Mouse (Mus musculus) liver, embryonic 14.5 days (tissue): ENCODE measurements around the gene Dcpp2. TPM values are rescaled to one million over a fixed set of nuclear protein-coding genes. Genes with fewer than 3 reads are reported as not detected.

ENCODE experiments used
- ATAC-seq: fragments of 200-750 bp; cut with Nextera tagmentation; 2 replicates; pipeline ENCODE4 v1.8.0; 2017; ENCODE audit warnings: moderate number of reproducible peaks, mild to moderate bottlenecking, moderate library complexity; ENCODE audit not compliant: insufficient read depth
- DNase-seq, 3 experiments: peaks; one replicate each; pipeline ENCODE4 v3.0.0-alpha.2; 2012 to 2013; ENCODE audit warnings: low read depth in 3 of 3, low spot score in 3 of 3
- H3K27ac ChIP-seq: fragments of 300-500 bp; sonication (generic); 2 replicates; pipeline ENCODE4 v1.5.1; 2014; ENCODE audit warnings: moderate library complexity, mild to moderate bottlenecking, control low read depth, inconsistent platforms
- H3K27me3 ChIP-seq: fragments of 300-500 bp; sonication (generic); 2 replicates; pipeline ENCODE4 v1.6.1; 2014; ENCODE audit warnings: mild to moderate bottlenecking, low read length, moderate library complexity; ENCODE audit not compliant: control insufficient read depth, insufficient read depth
- H3K36me3 ChIP-seq: fragments of 300-500 bp; sonication (generic); replicated peaks from 2 replicates; pipeline ENCODE4 v1.6.1; 2014; ENCODE audit warnings: low read depth; ENCODE audit not compliant: control insufficient read depth, insufficient read depth
- H3K4me1 ChIP-seq, 2 experiments: fragments of 200-500 bp in 1 of 2; fragments of 300-500 bp in 1 of 2; sonication (generic) in 1 of 2; replicated peaks; 2 replicates each; pipeline ENCODE4 v1.6.1; 2012 to 2014; ENCODE audit warnings: antibody characterized with exemption in 1 of 2, inconsistent platforms in 1 of 2, low read length in 1 of 2; ENCODE audit not compliant: control insufficient read depth in 2 of 2, insufficient read depth in 2 of 2
- H3K4me2 ChIP-seq: fragments of 300-500 bp; sonication (generic); 2 replicates; pipeline ENCODE4 v1.6.1; 2014; ENCODE audit warnings: low read depth, mild to moderate bottlenecking, control low read depth, moderate library complexity
- H3K4me3 ChIP-seq, 2 experiments: fragments of 200-500 bp in 1 of 2; fragments of 300-500 bp in 1 of 2; sonication (generic) in 1 of 2; 2 replicates each; pipeline ENCODE4 v1.5.1; 2012 to 2014; ENCODE audit warnings: low read depth in 2 of 2, low read length in 2 of 2, mild to moderate bottlenecking in 2 of 2, control low read depth in 1 of 2, inconsistent platforms in 1 of 2, moderate library complexity in 1 of 2; ENCODE audit not compliant: insufficient read depth in 1 of 2
- H3K9ac ChIP-seq: fragments of 300-500 bp; sonication (generic); replicated peaks from 2 replicates; pipeline ENCODE4 v1.6.1; 2014; ENCODE audit warnings: mild to moderate bottlenecking, control low read depth, moderate library complexity
- H3K9me3 ChIP-seq: fragments of 300-500 bp; sonication (generic); 2 replicates; pipeline ENCODE4 v1.6.1; 2016; ENCODE audit warnings: low read length, mixed read lengths; ENCODE audit not compliant: control insufficient read depth
- CTCF ChIP-seq: IDR thresholded peaks from 2 replicates; pipeline ENCODE4 v1.5.1; 2016; ENCODE audit warnings: antibody characterized with exemption, low read depth, control low read depth
- EP300 ChIP-seq: IDR thresholded peaks from 2 replicates; pipeline ENCODE4 v1.6.1; 2016; ENCODE audit warnings: antibody characterized with exemption, low read depth
- WGBS: fragments of 180-500 bp; shearing (Covaris S2); extraction: QIAGEN DNeasy Blood & Tissue Kit; methylation state at CpG from one replicate; pipeline ENCODE4 v1.1.7; 2014; ENCODE audit not compliant: insufficient replicate concordance; 5-methylcytosine and 5-hydroxymethylcytosine counted together
- polyA plus RNA-seq, 2 experiments: library from polyadenylated mRNA; depleted of rRNA in 1 of 2; stranded (reverse) in 1 of 2; unstranded in 1 of 2; fragments of >200 nt; fragmentation: Nextera tagmentation in 1 of 2; extraction: Ambion mirVana in 1 of 2; gene quantifications; 2 replicates each; pipeline versions ENCODE4 v1.2.1 to v1.2.3; 2012 to 2014

Gene Dcpp2
- polyA plus RNA-seq, 2 experiments: not detected

- peak in 2 of 3 experiments; percentile 53 to 55 for DNase-seq
- TF ChIP-seq CTCF (peak; percentile 93), EP300 (no peak)
- WGBS: 19% methylated on average over 19 of the region's 19 CpGs
- Histone ChIP-seq H3K4me3 (peak within 1 kb of the TSS; percentile 1 to 22; a peak in 1 of 4 replicates), H3K27me3 (no peaks in the 10 kb centered on the region), H3K4me1 (no peaks in the 10 kb centered on the region), H3K27ac (no peak within 1 kb of the TSS), H3K9me3 (no peaks in the 10 kb centered on the region), H3K4me2 (peak within 1 kb of the TSS; percentile 48), H3K36me3 (no peaks in the 10 kb centered on the region), H3K9ac (no peak within 1 kb of the TSS)
- ATAC-seq: peak; percentile 37; the same call in 1 of the 2 replicates
Measured at GRCm38 (mm10) chr17:23843812-23844273, 36.8 kb upstream of the Dcpp2 start, which contains the start of the genes Prss32 and Prss41. Gene Prss32, plus strand, starts transcription at chr17:23843855. Gene Prss41, minus strand, starts transcription at chr17:23844172.

DNA sequence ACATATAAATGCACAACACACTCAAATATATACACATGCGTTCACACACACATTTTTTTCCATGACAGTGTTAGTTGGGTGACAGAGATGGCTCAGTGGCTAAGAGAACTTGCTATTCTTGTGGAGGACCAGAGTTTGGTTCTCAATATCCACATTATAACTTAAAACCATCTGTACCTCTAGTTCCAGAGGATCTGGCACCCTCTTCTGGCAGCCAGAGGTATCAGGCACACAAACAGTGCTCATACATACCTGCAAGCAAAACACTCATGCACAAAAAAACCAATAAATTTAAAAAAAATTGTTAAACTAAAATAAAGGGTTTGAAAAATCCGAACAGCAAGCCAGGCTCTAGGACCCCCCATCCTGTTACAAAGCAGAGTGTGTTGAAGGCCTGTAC, 30.7 kb upstream of the Dcpp2 start:
- no peak for ATAC-seq
- DNase-seq: no peak
- Histone ChIP-seq H3K27me3 (no peaks in the 10 kb centered on the region), H3K4me1 (no peaks in the 10 kb centered on the region), H3K4me2 (no peak overlapping the region), H3K27ac (no peak overlapping the region), H3K9ac (no peak overlapping the region), H3K4me3 (no peak overlapping the region), H3K36me3 (no peaks in the 10 kb centered on the region), H3K9me3 (no peaks in the 10 kb centered on the region)
- TF ChIP-seq EP300 (no peak), CTCF (0 out of 2 replicates have a peak, but pooled peaks have one; percentile 14)
- 43% methylated on average over 2 of the region's 2 CpGs for WGBS

DNA sequence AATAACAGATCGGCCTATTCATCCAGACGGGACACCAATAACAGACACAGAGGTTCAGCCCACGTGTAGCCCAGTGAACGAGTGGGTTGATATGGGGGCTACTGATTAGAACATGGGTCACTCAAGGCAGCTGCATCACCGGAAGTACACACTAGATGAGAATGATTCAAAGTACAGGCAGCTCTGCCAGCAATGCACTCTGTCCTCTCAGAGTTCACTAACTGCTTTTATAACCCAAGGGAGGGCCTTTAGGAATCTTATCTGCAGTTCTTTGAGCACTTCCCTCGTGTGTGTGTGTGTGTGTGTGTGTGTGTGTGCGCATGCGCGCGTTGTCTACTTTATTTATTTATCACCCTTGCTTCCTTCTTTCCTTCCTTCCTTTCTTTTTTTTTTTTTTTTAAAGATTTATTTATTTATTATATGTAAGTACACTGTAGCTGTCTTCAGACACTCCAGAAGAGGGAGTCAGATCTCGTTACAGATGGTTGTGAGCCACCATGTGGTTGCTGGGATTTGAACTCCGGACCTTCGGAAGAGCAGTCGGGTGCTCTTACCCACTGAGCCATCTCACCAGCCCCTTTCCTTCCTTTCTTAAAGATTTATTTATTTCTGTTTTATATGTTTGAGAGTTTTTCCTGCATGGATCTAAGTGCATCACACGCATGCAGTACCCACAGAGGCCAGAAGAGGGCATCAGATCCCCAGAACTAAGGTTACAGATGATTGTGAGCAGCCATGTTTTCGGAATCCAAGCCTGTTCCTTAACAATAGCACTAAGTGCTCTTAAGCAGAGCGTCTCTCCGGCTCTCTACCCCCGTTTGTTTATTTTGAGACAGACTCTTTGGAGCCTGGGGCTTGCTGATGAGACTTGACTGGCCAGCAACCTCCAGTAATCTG, 29.6 kb upstream of the Dcpp2 start:
- Histone ChIP-seq H3K36me3 (no peaks in the 10 kb centered on the region), H3K4me1 (no peaks in the 10 kb centered on the region), H3K27ac (no peak overlapping the region), H3K4me2 (no peak overlapping the region), H3K4me3 (no peak overlapping the region), H3K9me3 (no peaks in the 10 kb centered on the region), H3K27me3 (no peaks in the 10 kb centered on the region), H3K9ac (no peak overlapping the region)
- ATAC-seq (no peak), DNase-seq (no peak)
- TF ChIP-seq CTCF: peak; percentile 83
- no peak for TF ChIP-seq EP300
- WGBS: 48% methylated on average over 18 of the region's 19 CpGs

GRCm38 (mm10) chr17:23853292-23853691, 27.4 kb upstream of the Dcpp2 start:
- H3K4me3 ChIP-seq: no peak overlapping the region
- no peaks in the 10 kb centered on the region for H3K4me1 ChIP-seq
- H3K9ac ChIP-seq: no peak overlapping the region
- DNase-seq: no peak
- TF ChIP-seq CTCF: peak; percentile 92
- TF ChIP-seq EP300: no peak
- 26% methylated on average over 5 of the region's 5 CpGs for WGBS
- H3K36me3 ChIP-seq: no peaks in the 10 kb centered on the region
- no peaks in the 10 kb centered on the region for H3K9me3 ChIP-seq
- no peaks in the 10 kb centered on the region for H3K27me3 ChIP-seq
- no peak overlapping the region for H3K4me2 ChIP-seq
- no peak for ATAC-seq
- H3K27ac ChIP-seq: no peak overlapping the region

DNA sequence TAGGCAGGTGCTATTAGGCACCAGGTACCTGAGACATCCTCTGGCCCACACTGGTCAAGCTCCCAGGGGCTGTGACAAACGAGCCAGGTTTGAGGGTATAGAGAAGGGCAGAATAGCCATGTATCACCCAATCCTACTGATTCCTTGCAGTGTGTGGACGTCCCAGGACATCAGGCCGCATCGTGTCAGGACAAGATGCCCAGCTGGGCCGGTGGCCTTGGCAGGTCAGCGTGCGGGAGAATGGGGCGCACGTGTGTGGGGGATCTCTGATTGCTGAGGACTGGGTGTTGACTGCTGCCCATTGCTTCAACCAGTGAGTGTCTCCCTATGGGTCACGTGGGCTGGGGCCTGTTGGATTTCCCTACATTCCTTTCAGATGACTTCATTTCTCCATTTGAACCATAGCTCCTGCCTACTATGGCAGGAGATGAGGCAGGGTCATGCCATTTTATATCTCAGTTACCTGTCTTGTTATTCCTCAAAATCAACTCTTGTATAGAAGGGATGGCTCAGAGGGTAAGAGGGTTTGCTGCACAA, 26.4 kb upstream of the Dcpp2 start:
- Histone ChIP-seq H3K4me3 (no peak overlapping the region), H3K36me3 (no peaks in the 10 kb centered on the region), H3K4me1 (no peaks in the 10 kb centered on the region), H3K4me2 (no peak overlapping the region), H3K9ac (no peak overlapping the region), H3K9me3 (no peaks in the 10 kb centered on the region), H3K27ac (no peak overlapping the region), H3K27me3 (no peaks in the 10 kb centered on the region)
- TF ChIP-seq EP300 (no peak), CTCF (no peak)
- no peak for ATAC-seq
- DNase-seq: no peak
- 69% methylated on average over 10 of the region's 10 CpGs for WGBS
